25 mouse cellular contexts compared by ENCODE assay signal in genomic region chr5:37388646-37389045, GRCm38 (mm10). TPM values are rescaled to one million over a fixed set of nuclear protein-coding genes. Genes with fewer than 3 reads are reported as not detected.
A peak's percentile ranks its signal among the peaks of the same experiment; 100 is the strongest.
DNase-seq lines count a peak whose midpoint lies in the region; ATAC-seq and TF ChIP-seq lines count a peak whose summit lies in the region.
"Had no signal": no experiment of that assay in that cellular context is flagged by ENCODE, and none has a peak within 500 bp of the region (broad histone marks: within the 10 kb centered on the region; RNA-seq: fewer than 3 reads in every experiment).

No protein-coding gene starts in this region.

- intact Hi-C loops in gastrocnemius, adult 2 months (cut with DNase I) = no loop called here

- no peak overlapping the region; the same call in 1 of the 2 replicates for H3K27ac ChIP-seq in gastrocnemius, adult 2 months
- no peak overlapping the region for H3K27ac ChIP-seq in hindbrain, embryonic 16.5 days (ENCODE audit: low read depth, low read length)
- H3K27ac ChIP-seq in liver, embryonic 12.5 days = no peak overlapping the region
- H3K27ac ChIP-seq: forebrain, embryonic 10.5 days; hindbrain, embryonic 12.5 days; hindbrain, embryonic 15.5 days had no signal

- no peak for TF ChIP-seq CTCF in gastrocnemius, adult 2 months (IDR thresholded peaks at IDR 0.05)

- no peaks in the 10 kb centered on the region for H3K4me1 ChIP-seq in hindbrain, embryonic 16.5 days (ENCODE audit: control insufficient read depth, insufficient read depth, low read depth, low read length)
- H3K4me1 ChIP-seq in liver, embryonic 12.5 days = peaks cover 11% of the 10 kb centered on the region
- H3K4me1 ChIP-seq: forebrain, embryonic 10.5 days; hindbrain, embryonic 12.5 days; hindbrain, embryonic 15.5 days had no signal

- peak; percentile 57 for DNase-seq in adrenal gland, adult 2 months
- DNase-seq in adrenal gland, postnatal 25 days = no peak
- peak; percentile 47 for DNase-seq in gastrocnemius, adult 2 months
- no peak for DNase-seq in gastrocnemius, adult 8-10 months (ENCODE audit: low spot score in 2 of 2)
- DNase-seq in adrenal gland, postnatal 10 days = peak; percentile 16
- DNase-seq in skeletal muscle tissue, adult 2 months (ENCODE audit: low read depth, low spot score) = peak; percentile 27
- DNase-seq: B cell, adult 2 months; cerebellum, adult 11 months; cerebellum, adult 2 months; cerebellum, adult 9-11 months; cerebellum, postnatal 36 days; embryo, embryonic 11 days; gastrocnemius, postnatal 25 days; heart, adult 11 months; kidney, adult 18-20 months; kidney, adult 9 months had no signal

- H3K4me3 ChIP-seq in gastrocnemius, adult 2 months = no peak overlapping the region
- H3K4me3 ChIP-seq in hindbrain, embryonic 16.5 days (ENCODE audit: low read length) = no peak overlapping the region
- H3K4me3 ChIP-seq in liver, embryonic 12.5 days = no peak overlapping the region
- H3K4me3 ChIP-seq: forebrain, embryonic 10.5 days; hindbrain, embryonic 12.5 days; hindbrain, embryonic 15.5 days had no signal

- 85% methylated on average over 3 of the region's 3 CpGs for WGBS in hindbrain, embryonic 16.5 days
- 50% methylated on average over 3 of the region's 3 CpGs for WGBS in liver, embryonic 12.5 days (ENCODE audit: insufficient replicate concordance)

- no peak for ATAC-seq in hindbrain, embryonic 16.5 days
- ATAC-seq in liver, embryonic 12.5 days = no peak
- ATAC-seq: forebrain, embryonic 14.5 days; intestine, embryonic 16.5 days had no signal

- H3K9ac ChIP-seq in hindbrain, embryonic 16.5 days (ENCODE audit: low read depth, low read length) = no peak overlapping the region
- no peak overlapping the region for H3K9ac ChIP-seq in liver, embryonic 12.5 days
- H3K9ac ChIP-seq: hindbrain, embryonic 12.5 days; hindbrain, embryonic 15.5 days had no signal

- H3K9me3 ChIP-seq in hindbrain, embryonic 16.5 days (ENCODE audit: control insufficient read depth, low read length) = no peaks in the 10 kb centered on the region
- no peaks in the 10 kb centered on the region for H3K9me3 ChIP-seq in liver, embryonic 12.5 days (replicated peaks)
- H3K9me3 ChIP-seq: forebrain, embryonic 10.5 days; hindbrain, embryonic 12.5 days; hindbrain, embryonic 15.5 days had no signal

- no peak overlapping the region for H3K4me2 ChIP-seq in hindbrain, embryonic 16.5 days (ENCODE audit: low read length)
- no peak overlapping the region for H3K4me2 ChIP-seq in liver, embryonic 12.5 days
- H3K4me2 ChIP-seq: heart, embryonic 11.5 days; hindbrain, embryonic 12.5 days; hindbrain, embryonic 15.5 days had no signal

- H3K27me3 ChIP-seq in hindbrain, embryonic 16.5 days (replicated peaks; ENCODE audit: control insufficient read depth, insufficient read depth, low read length) = no peaks in the 10 kb centered on the region
- no peaks in the 10 kb centered on the region for H3K27me3 ChIP-seq in liver, embryonic 12.5 days (replicated peaks)
- H3K27me3 ChIP-seq: hindbrain, embryonic 12.5 days; hindbrain, embryonic 15.5 days had no signal

- H3K36me3 ChIP-seq in hindbrain, embryonic 16.5 days (ENCODE audit: control insufficient read depth, insufficient read depth, low read length) = no peaks in the 10 kb centered on the region
- H3K36me3 ChIP-seq in liver, embryonic 12.5 days = peaks cover 18% of the 10 kb centered on the region
- H3K36me3 ChIP-seq: G1E; hindbrain, embryonic 15.5 days had no signal

RNA-seq across cellular contexts. Expression of gene Evc2, which starts 50.3 kb away (rescaled TPM):
- 10 to 100 TPM; 11.8 to 19.8 TPM for total RNA-seq in adrenal gland, adult 2 months (2021)
- 19.6 and 22.1 TPM in 2 replicates for polyA plus RNA-seq in adrenal gland, adult 2 months (2012; rRNA removed)
- total RNA-seq in adrenal gland, postnatal 25 days (2021) = 19.7 and 21.4 TPM in 2 replicates
- 10 to 100 TPM in 1 of 2 experiments, 1 to 10 TPM in 1; 6.6 to 12.6 TPM for total RNA-seq in gastrocnemius, adult 2 months (2021)
- 1 to 10 TPM; 7.3 to 8.5 (median 7.8) TPM for total RNA-seq in gastrocnemius, adult 8-10 months (2022)
- total RNA-seq in adrenal gland, postnatal 10 days (2021) = 10 to 100 TPM; 10.9 to 15.3 TPM
- 5.2 and 7.2 TPM in 2 replicates for polyA plus RNA-seq in hindbrain, embryonic 16.5 days (2015; fragmentation: Nextera tagmentation; extraction: Ambion mirVana)
- 5.1 and 5.8 TPM in 2 replicates for polyA plus RNA-seq in liver, embryonic 12.5 days (2016; fragmentation: Nextera tagmentation; extraction: Ambion mirVana)
- polyA plus RNA-seq: G1E had no signal

RNA-seq across cellular contexts. Expression of gene Evc, which starts 52.0 kb away (rescaled TPM):
- 10 to 100 TPM in 1 of 2 experiments, 1 to 10 TPM in 1; 9.9 to 16.6 TPM for total RNA-seq in adrenal gland, adult 2 months (2021)
- polyA plus RNA-seq in adrenal gland, adult 2 months (2012; rRNA removed) = 9.3 and 11.8 TPM in 2 replicates
- 12.5 and 16.9 TPM in 2 replicates for total RNA-seq in adrenal gland, postnatal 25 days (2021)
- total RNA-seq in gastrocnemius, adult 2 months (2021) = 10 to 100 TPM; 16.5 to 36.6 TPM
- 10 to 100 TPM; 19.5 to 21.9 (median 21.1) TPM for total RNA-seq in gastrocnemius, adult 8-10 months (2022)
- total RNA-seq in adrenal gland, postnatal 10 days (2021) = 10 to 100 TPM; 10.3 to 16.0 TPM
- 5.2 and 5.6 TPM in 2 replicates for polyA plus RNA-seq in hindbrain, embryonic 16.5 days (2015; fragmentation: Nextera tagmentation; extraction: Ambion mirVana)
- 2.9 and 4.3 TPM in 2 replicates for polyA plus RNA-seq in liver, embryonic 12.5 days (2016; fragmentation: Nextera tagmentation; extraction: Ambion mirVana)
- total RNA-seq: G1E had no signal
- polyA plus RNA-seq: G1E had no signal

Comparison
In these comparisons a context has a peak if more than half of its experiments do, and no peak if none do; other contexts are left out.
1. DNase-seq: peak in adrenal gland, adult 2 months (single experiment), gastrocnemius, adult 2 months (single experiment), adrenal gland, postnatal 10 days (single experiment) and skeletal muscle tissue, adult 2 months (single experiment); none in adrenal gland, postnatal 25 days (single experiment) and gastrocnemius, adult 8-10 months (0 of 2).